Mouse (Mus musculus): ENCODE results near the gene Ccin. TPM values are rescaled to one million over a fixed set of nuclear protein-coding genes. Genes with fewer than 3 reads are reported as not detected.

Ccin gene
- polyA plus RNA-seq, 1 experiment = 0.04 TPM

- TF ChIP-seq CEBPB (IDR thresholded peaks at IDR 0.05; ENCODE audit: low read depth) (peak; percentile 11), CTCF (IDR thresholded peaks at IDR 0.05; ENCODE audit: control insufficient read depth, insufficient read depth, insufficient read length) (no peak), MAX (IDR thresholded peaks at IDR 0.05) (no peak)
- Histone ChIP-seq H3K79me3 (ENCODE audit: low read depth) (no peaks in the 10 kb centered on the region), H3K36me3 (ENCODE audit: control insufficient read depth, insufficient read depth) (peaks cover 45% of the 10 kb centered on the region), H3K79me2 (ENCODE audit: control insufficient read depth, insufficient read depth) (peaks cover 14% of the 10 kb centered on the region), H3ac (ENCODE audit: control insufficient read depth, insufficient read length, low read depth) (no peak overlapping the region), H3K4me3 (ENCODE audit: insufficient read depth, poor library complexity, severe bottlenecking) (no peak overlapping the region), H3K27me3 (ENCODE audit: control insufficient read depth, insufficient read depth, insufficient read length) (no peaks in the 10 kb centered on the region)
Measured at GRCm38 (mm10) chr4:43976223-43976740, 7.0 kb upstream of the Ccin start.

GRCm38 (mm10) chr4:43978521-43979443 is 4.5 kb upstream of the Ccin start:
- Histone ChIP-seq H3K27me3 (ENCODE audit: control insufficient read depth, insufficient read depth, insufficient read length) (no peaks in the 10 kb centered on the region), H3K79me3 (ENCODE audit: low read depth) (no peaks in the 10 kb centered on the region), H3K36me3 (ENCODE audit: control insufficient read depth, insufficient read depth) (peaks cover 42% of the 10 kb centered on the region), H3K79me2 (ENCODE audit: control insufficient read depth, insufficient read depth) (peaks cover 5% of the 10 kb centered on the region), H3K4me3 (ENCODE audit: insufficient read depth, poor library complexity, severe bottlenecking) (no peak overlapping the region), H3ac (ENCODE audit: control insufficient read depth, insufficient read length, low read depth) (no peak overlapping the region)
- no peak for TF ChIP-seq MAX (IDR thresholded peaks at IDR 0.05)
- peak; percentile 77 for TF ChIP-seq MYOD1 (IDR thresholded peaks at IDR 0.05; ENCODE audit: control insufficient read depth, insufficient read length, low read depth)

GRCm38 (mm10) chr4:43979746-43980145 is 3.5 kb upstream of the Ccin start:
- no peaks in the 10 kb centered on the region for H3K79me2 ChIP-seq (ENCODE audit: control insufficient read depth, insufficient read depth)
- no peak overlapping the region for H3K4me3 ChIP-seq (ENCODE audit: insufficient read depth, poor library complexity, severe bottlenecking)
- H3K27me3 ChIP-seq (ENCODE audit: control insufficient read depth, insufficient read depth, insufficient read length) = no peaks in the 10 kb centered on the region
- H3ac ChIP-seq (ENCODE audit: control insufficient read depth, insufficient read length, low read depth) = no peak overlapping the region
- peaks cover 32% of the 10 kb centered on the region for H3K36me3 ChIP-seq (ENCODE audit: control insufficient read depth, insufficient read depth)
- no peaks in the 10 kb centered on the region for H3K79me3 ChIP-seq (ENCODE audit: low read depth)
- TF ChIP-seq MYOG (IDR thresholded peaks at IDR 0.05; ENCODE audit: control insufficient read depth, extremely low read depth, insufficient read length) (no peak), USF1 (IDR thresholded peaks at IDR 0.05; ENCODE audit: low read depth) (no peak), FOSL1 (IDR thresholded peaks at IDR 0.05; ENCODE audit: insufficient read depth, low read length, poor library complexity, severe bottlenecking) (no peak), CEBPB (IDR thresholded peaks at IDR 0.05; ENCODE audit: low read depth) (no peak), CTCF (IDR thresholded peaks at IDR 0.05; ENCODE audit: control insufficient read depth, insufficient read depth, insufficient read length) (no peak), MAX (IDR thresholded peaks at IDR 0.05) (no peak), MYOD1 (IDR thresholded peaks at IDR 0.05; ENCODE audit: control insufficient read depth, insufficient read length, low read depth) (no peak)

GRCm38 (mm10) chr4:43980236-43980635 is 3.0 kb upstream of the Ccin start:
- TF ChIP-seq FOSL1 (IDR thresholded peaks at IDR 0.05; ENCODE audit: insufficient read depth, low read length, poor library complexity, severe bottlenecking) (no peak), CTCF (IDR thresholded peaks at IDR 0.05; ENCODE audit: control insufficient read depth, insufficient read depth, insufficient read length) (no peak), MYOD1 (IDR thresholded peaks at IDR 0.05; ENCODE audit: control insufficient read depth, insufficient read length, low read depth) (no peak), USF1 (IDR thresholded peaks at IDR 0.05; ENCODE audit: low read depth) (no peak), MAX (IDR thresholded peaks at IDR 0.05) (no peak), MYOG (IDR thresholded peaks at IDR 0.05; ENCODE audit: control insufficient read depth, extremely low read depth, insufficient read length) (no peak), CEBPB (IDR thresholded peaks at IDR 0.05; ENCODE audit: low read depth) (no peak)
- H3K36me3 ChIP-seq (ENCODE audit: control insufficient read depth, insufficient read depth) = peaks cover 28% of the 10 kb centered on the region
- H3ac ChIP-seq (ENCODE audit: control insufficient read depth, insufficient read length, low read depth) = no peak overlapping the region
- H3K4me3 ChIP-seq (ENCODE audit: insufficient read depth, poor library complexity, severe bottlenecking) = no peak overlapping the region
- no peaks in the 10 kb centered on the region for H3K79me3 ChIP-seq (ENCODE audit: low read depth)
- no peaks in the 10 kb centered on the region for H3K79me2 ChIP-seq (ENCODE audit: control insufficient read depth, insufficient read depth)
- no peaks in the 10 kb centered on the region for H3K27me3 ChIP-seq (ENCODE audit: control insufficient read depth, insufficient read depth, insufficient read length)

GRCm38 (mm10) chr4:43980846-43981245 is 2.4 kb upstream of the Ccin start:
- Histone ChIP-seq H3K4me3 (ENCODE audit: insufficient read depth, poor library complexity, severe bottlenecking) (no peak overlapping the region), H3ac (ENCODE audit: control insufficient read depth, insufficient read length, low read depth) (no peak overlapping the region), H3K27me3 (ENCODE audit: control insufficient read depth, insufficient read depth, insufficient read length) (no peaks in the 10 kb centered on the region), H3K79me2 (ENCODE audit: control insufficient read depth, insufficient read depth) (no peaks in the 10 kb centered on the region), H3K36me3 (ENCODE audit: control insufficient read depth, insufficient read depth) (peaks cover 28% of the 10 kb centered on the region), H3K79me3 (ENCODE audit: low read depth) (no peaks in the 10 kb centered on the region)
- no peak for TF ChIP-seq MAX (IDR thresholded peaks at IDR 0.05)

GRCm38 (mm10) chr4:43981251-43981650 is 2.0 kb upstream of the Ccin start:
- H3K36me3 ChIP-seq (ENCODE audit: control insufficient read depth, insufficient read depth) = peaks cover 28% of the 10 kb centered on the region
- no peak for TF ChIP-seq MYOG (IDR thresholded peaks at IDR 0.05; ENCODE audit: control insufficient read depth, extremely low read depth, insufficient read length)
- no peak for TF ChIP-seq CTCF (IDR thresholded peaks at IDR 0.05; ENCODE audit: control insufficient read depth, insufficient read depth, insufficient read length)
- no peak for TF ChIP-seq MAX (IDR thresholded peaks at IDR 0.05)
- no peak for TF ChIP-seq USF1 (IDR thresholded peaks at IDR 0.05; ENCODE audit: low read depth)
- no peak for TF ChIP-seq MYOD1 (IDR thresholded peaks at IDR 0.05; ENCODE audit: control insufficient read depth, insufficient read length, low read depth)
- TF ChIP-seq CEBPB (IDR thresholded peaks at IDR 0.05; ENCODE audit: low read depth) = no peak
- no peak for TF ChIP-seq FOSL1 (IDR thresholded peaks at IDR 0.05; ENCODE audit: insufficient read depth, low read length, poor library complexity, severe bottlenecking)
- H3K79me3 ChIP-seq (ENCODE audit: low read depth) = no peaks in the 10 kb centered on the region
- no peaks in the 10 kb centered on the region for H3K79me2 ChIP-seq (ENCODE audit: control insufficient read depth, insufficient read depth)
- H3K27me3 ChIP-seq (ENCODE audit: control insufficient read depth, insufficient read depth, insufficient read length) = no peaks in the 10 kb centered on the region
- no peak overlapping the region for H3ac ChIP-seq (ENCODE audit: control insufficient read depth, insufficient read length, low read depth)
- H3K4me3 ChIP-seq (ENCODE audit: insufficient read depth, poor library complexity, severe bottlenecking) = no peak overlapping the region
